Mouse (Mus musculus) bone marrow macrophage, adult 2 months (primary cell): ENCODE measurements around the gene Gnptg.

ENCODE experiments used
- CTCF ChIP-seq: IDR thresholded peaks from 2 replicates; pipeline ENCODE4 v1.5.1; 2012; ENCODE audit warnings: low read depth, mild to moderate bottlenecking, low read length, moderate library complexity
- POLR2A ChIP-seq: IDR thresholded peaks from 2 replicates; pipeline ENCODE4 v1.6.1; 2012; ENCODE audit warnings: mild to moderate bottlenecking, low read depth, low read length, borderline replicate concordance

DNA sequence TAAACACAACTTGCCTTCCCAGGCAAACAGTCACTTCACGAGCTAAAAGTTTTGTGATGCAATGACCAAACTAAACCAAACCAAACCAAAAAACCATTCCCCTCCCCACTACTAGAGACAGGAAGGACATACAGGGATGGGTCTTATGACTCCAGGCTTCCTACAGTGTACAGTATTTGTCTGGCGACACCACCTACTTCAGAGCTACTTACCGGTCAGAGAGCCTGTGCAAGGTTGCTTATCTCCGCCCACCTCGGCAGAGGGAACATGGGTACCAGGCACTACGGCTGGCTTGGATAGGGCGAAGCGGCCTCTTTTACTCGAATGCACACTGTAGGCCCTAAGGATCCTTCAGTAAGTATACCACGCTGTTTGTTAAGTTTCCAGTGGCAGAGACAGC lies 32.4 kb upstream of the Gnptg start:
- TF ChIP-seq CTCF, result no peak
- TF ChIP-seq POLR2A, result no peak
